Mouse (Mus musculus) E14TG2a.4 (cell line): ENCODE results near the gene Mphosph8.

ENCODE experiments used
- H3K27me3 ChIP-seq: 2 replicates; pipeline ENCODE4 v1.6.1; 2014; ENCODE audit warnings: low read length, control low read depth; ENCODE audit not compliant: insufficient read depth
- H3K36me3 ChIP-seq: 2 replicates; pipeline ENCODE4 v1.6.1; 2014; ENCODE audit warnings: low read length, control low read depth; ENCODE audit not compliant: insufficient read depth
- H3K4me1 ChIP-seq: replicated peaks from 2 replicates; pipeline ENCODE4 v1.6.1; 2014; ENCODE audit warnings: low read depth, low read length, control low read depth
- H3K4me3 ChIP-seq: replicated peaks from 2 replicates; pipeline ENCODE4 v1.5.1; 2014; ENCODE audit warnings: mild to moderate bottlenecking, low read length
- H3K9me3 ChIP-seq: 2 replicates; pipeline ENCODE4 v1.6.1; 2014; ENCODE audit warnings: low read length, control low read depth
- CTCF ChIP-seq: conservative IDR thresholded peaks from 2 replicates; pipeline ENCODE4 v1.5.1; 2014; ENCODE audit warnings: low read length
- POU5F1 ChIP-seq: IDR thresholded peaks from 2 replicates; pipeline ENCODE4 v1.6.1; 2014; ENCODE audit warnings: low read length, borderline replicate concordance

Gene Mphosph8

GRCm38 (mm10) chr14:56726493-56726892 lies 58.4 kb downstream of the Mphosph8 start:
- Histone ChIP-seq H3K36me3 (peaks cover 48% of the 10 kb centered on the region), H3K9me3 (no peaks in the 10 kb centered on the region), H3K4me3 (no peak overlapping the region), H3K27me3 (no peaks in the 10 kb centered on the region), H3K4me1 (no peaks in the 10 kb centered on the region)
- no peak for TF ChIP-seq POU5F1

DNA sequence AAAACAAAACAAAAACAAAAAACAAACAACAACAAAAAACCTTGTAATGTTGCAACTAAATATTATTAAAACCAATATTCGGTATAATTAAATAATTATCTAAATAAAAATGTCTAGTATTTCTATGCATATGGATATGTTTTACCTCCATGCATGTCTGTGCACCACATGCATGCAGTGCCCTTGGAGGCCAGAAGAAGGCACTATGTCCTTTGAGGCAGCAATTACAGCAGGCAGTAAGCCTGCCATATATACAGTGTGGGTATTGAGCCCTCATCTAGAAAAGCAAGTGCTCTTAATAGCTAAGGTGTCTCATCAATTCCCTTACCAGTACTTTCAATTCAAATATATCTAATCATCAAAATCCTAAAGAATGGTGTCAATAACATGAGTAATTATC lies 72.1 kb downstream of the Mphosph8 start:
- no peak for TF ChIP-seq POU5F1
- peak; percentile 56 for TF ChIP-seq CTCF
- Histone ChIP-seq H3K9me3 (no peaks in the 10 kb centered on the region), H3K4me3 (no peak overlapping the region), H3K36me3 (peaks cover 50% of the 10 kb centered on the region), H3K27me3 (no peaks in the 10 kb centered on the region), H3K4me1 (0 out of 2 replicates have a peak, but pooled peaks cover 3% of the 10 kb centered on the region)
